Mouse (Mus musculus): ENCODE data around the gene Nek2. TPM values are rescaled to one million over a fixed set of nuclear protein-coding genes. Genes with fewer than 3 reads are reported as not detected.
A peak's percentile ranks its signal among the peaks of the same experiment; 100 is the strongest.

Gene Nek2
- total RNA-seq, 1 experiment from 2014 or later, result 25.0 TPM

- no peak for ATAC-seq (replicated peaks in 1 of 2; ENCODE audit: insufficient read depth in 1 of 2, low FRiP score in 2 of 2, low TSS enrichment in 1 of 2, low read depth in 1 of 2, poor library complexity in 2 of 2, severe bottlenecking in 2 of 2)
These were observed 21.0 kb downstream of the Nek2 start for GRCm38 (mm10) chr1:191842247-191842646.

GRCm38 (mm10) chr1:191846667-191847066 lies 25.4 kb downstream of the Nek2 start:
- no peak for ATAC-seq (replicated peaks in 1 of 2; ENCODE audit: insufficient read depth in 1 of 2, low FRiP score in 2 of 2, low TSS enrichment in 1 of 2, low read depth in 1 of 2, poor library complexity in 2 of 2, severe bottlenecking in 2 of 2)

- no peak; a peak in 1 of 4 replicates for ATAC-seq (replicated peaks in 1 of 2; ENCODE audit: insufficient read depth in 1 of 2, low FRiP score in 2 of 2, low TSS enrichment in 1 of 2, low read depth in 1 of 2, poor library complexity in 2 of 2, severe bottlenecking in 2 of 2)
These were observed 28.3 kb downstream of the Nek2 start for GRCm38 (mm10) chr1:191849501-191849900.

- no peak for ATAC-seq (replicated peaks in 1 of 2; ENCODE audit: insufficient read depth in 1 of 2, low FRiP score in 2 of 2, low TSS enrichment in 1 of 2, low read depth in 1 of 2, poor library complexity in 2 of 2, severe bottlenecking in 2 of 2)
These were observed 32.2 kb downstream of the Nek2 start for GRCm38 (mm10) chr1:191853442-191853841.

GRCm38 (mm10) chr1:191854716-191855115 lies 33.5 kb downstream of the Nek2 start:
- no peak for ATAC-seq (replicated peaks in 1 of 2; ENCODE audit: insufficient read depth in 1 of 2, low FRiP score in 2 of 2, low TSS enrichment in 1 of 2, low read depth in 1 of 2, poor library complexity in 2 of 2, severe bottlenecking in 2 of 2)

- peak; percentile 30 to 59; a peak in 2 of 4 replicates for ATAC-seq (replicated peaks in 1 of 2; ENCODE audit: insufficient read depth in 1 of 2, low FRiP score in 2 of 2, low TSS enrichment in 1 of 2, low read depth in 1 of 2, poor library complexity in 2 of 2, severe bottlenecking in 2 of 2)
These were observed 34.1 kb downstream of the Nek2 start for GRCm38 (mm10) chr1:191855136-191855878.

- no peak for ATAC-seq (replicated peaks in 1 of 2; ENCODE audit: insufficient read depth in 1 of 2, low FRiP score in 2 of 2, low TSS enrichment in 1 of 2, low read depth in 1 of 2, poor library complexity in 2 of 2, severe bottlenecking in 2 of 2)
These were observed 35.8 kb downstream of the Nek2 start for GRCm38 (mm10) chr1:191856886-191857651.

GRCm38 (mm10) chr1:191858136-191858535 lies 36.9 kb downstream of the Nek2 start:
- ATAC-seq (replicated peaks in 1 of 2; ENCODE audit: insufficient read depth in 1 of 2, low FRiP score in 2 of 2, low TSS enrichment in 1 of 2, low read depth in 1 of 2, poor library complexity in 2 of 2, severe bottlenecking in 2 of 2), result no peak

GRCm38 (mm10) chr1:191859847-191860246 lies 38.6 kb downstream of the Nek2 start:
- ATAC-seq (replicated peaks in 1 of 2; ENCODE audit: insufficient read depth in 1 of 2, low FRiP score in 2 of 2, low TSS enrichment in 1 of 2, low read depth in 1 of 2, poor library complexity in 2 of 2, severe bottlenecking in 2 of 2), result no peak

GRCm38 (mm10) chr1:191861247-191861646 lies 40.0 kb downstream of the Nek2 start:
- no peak for ATAC-seq (replicated peaks in 1 of 2; ENCODE audit: insufficient read depth in 1 of 2, low FRiP score in 2 of 2, low TSS enrichment in 1 of 2, low read depth in 1 of 2, poor library complexity in 2 of 2, severe bottlenecking in 2 of 2)

GRCm38 (mm10) chr1:191863833-191864550 lies 42.7 kb downstream of the Nek2 start:
- no peak for ATAC-seq (replicated peaks in 1 of 2; ENCODE audit: insufficient read depth in 1 of 2, low FRiP score in 2 of 2, low TSS enrichment in 1 of 2, low read depth in 1 of 2, poor library complexity in 2 of 2, severe bottlenecking in 2 of 2)

- no peak for ATAC-seq (replicated peaks in 1 of 2; ENCODE audit: insufficient read depth in 1 of 2, low FRiP score in 2 of 2, low TSS enrichment in 1 of 2, low read depth in 1 of 2, poor library complexity in 2 of 2, severe bottlenecking in 2 of 2)
These were observed 43.3 kb downstream of the Nek2 start for GRCm38 (mm10) chr1:191864551-191865027.

- ATAC-seq (replicated peaks in 1 of 2; ENCODE audit: insufficient read depth in 1 of 2, low FRiP score in 2 of 2, low TSS enrichment in 1 of 2, low read depth in 1 of 2, poor library complexity in 2 of 2, severe bottlenecking in 2 of 2), result peak in 1 of 2 experiments; percentile 28; a peak in 1 of 4 replicates
These were observed 50.9 kb downstream of the Nek2 start for GRCm38 (mm10) chr1:191872076-191872710.

GRCm38 (mm10) chr1:191875006-191875405 lies 53.8 kb downstream of the Nek2 start:
- ATAC-seq (replicated peaks in 1 of 2; ENCODE audit: insufficient read depth in 1 of 2, low FRiP score in 2 of 2, low TSS enrichment in 1 of 2, low read depth in 1 of 2, poor library complexity in 2 of 2, severe bottlenecking in 2 of 2), result no peak

- peak; percentile 41 to 51; a peak in 2 of 4 replicates for ATAC-seq (replicated peaks in 1 of 2; ENCODE audit: insufficient read depth in 1 of 2, low FRiP score in 2 of 2, low TSS enrichment in 1 of 2, low read depth in 1 of 2, poor library complexity in 2 of 2, severe bottlenecking in 2 of 2)
These were observed 54.5 kb downstream of the Nek2 start for GRCm38 (mm10) chr1:191875683-191876305.

GRCm38 (mm10) chr1:191877681-191878080 lies 56.4 kb downstream of the Nek2 start:
- ATAC-seq (replicated peaks in 1 of 2; ENCODE audit: insufficient read depth in 1 of 2, low FRiP score in 2 of 2, low TSS enrichment in 1 of 2, low read depth in 1 of 2, poor library complexity in 2 of 2, severe bottlenecking in 2 of 2), result no peak

- ATAC-seq (replicated peaks in 1 of 2; ENCODE audit: insufficient read depth in 1 of 2, low FRiP score in 2 of 2, low TSS enrichment in 1 of 2, low read depth in 1 of 2, poor library complexity in 2 of 2, severe bottlenecking in 2 of 2), result no peak
These were observed 57.3 kb downstream of the Nek2 start for GRCm38 (mm10) chr1:191878518-191878921.

Data from hematopoietic stem cell, adult 5-6 weeks (primary cell).